Mouse (Mus musculus) intestine, postnatal 0 days (tissue): Measurements from ENCODE around the gene Sgcg. TPM values are rescaled to one million over a fixed set of nuclear protein-coding genes. Genes with fewer than 3 reads are reported as not detected.

Experiments
- ATAC-seq: fragments of 200-750 bp; cut with Nextera tagmentation; 2 replicates; pipeline ENCODE4 v1.8.0; 2017; ENCODE audit warnings: mild to moderate bottlenecking, moderate TSS enrichment, moderate library complexity
- H3K27ac ChIP-seq: fragments of 300-500 bp; sonication (generic); 2 replicates; pipeline ENCODE4 v1.5.1; 2014; ENCODE audit warnings: mild to moderate bottlenecking, low read depth, low read length, moderate library complexity
- H3K27me3 ChIP-seq: fragments of 300-500 bp; sonication (generic); replicated peaks from 2 replicates; pipeline ENCODE4 v1.6.1; 2014; ENCODE audit warnings: low read length, mixed read lengths; ENCODE audit not compliant: control insufficient read depth, insufficient read depth
- H3K36me3 ChIP-seq: fragments of 300-500 bp; sonication (generic); 2 replicates; pipeline ENCODE4 v1.6.1; 2014; ENCODE audit warnings: mild to moderate bottlenecking, moderate library complexity; ENCODE audit not compliant: control insufficient read depth, insufficient read depth
- H3K4me1 ChIP-seq: fragments of 300-500 bp; sonication (generic); replicated peaks from 2 replicates; pipeline ENCODE4 v1.6.1; 2014; ENCODE audit warnings: antibody characterized with exemption, low read length, mixed read lengths; ENCODE audit not compliant: control insufficient read depth, insufficient read depth
- H3K4me2 ChIP-seq: fragments of 300-500 bp; sonication (generic); replicated peaks from 2 replicates; pipeline ENCODE4 v1.6.1; 2014; ENCODE audit warnings: low read depth, mild to moderate bottlenecking, moderate library complexity
- H3K4me3 ChIP-seq: fragments of 300-500 bp; sonication (generic); 2 replicates; pipeline ENCODE4 v1.5.1; 2014; ENCODE audit warnings: low read depth, low read length
- H3K9ac ChIP-seq: fragments of 300-500 bp; sonication (generic); 2 replicates; pipeline ENCODE4 v1.6.1; 2014; ENCODE audit warnings: mild to moderate bottlenecking, low read depth, low read length
- H3K9me3 ChIP-seq: fragments of 300-500 bp; sonication (generic); 2 replicates; pipeline ENCODE4 v1.6.1; 2016; ENCODE audit warnings: mixed run types; ENCODE audit not compliant: control insufficient read depth
- CTCF ChIP-seq: sonication (generic); IDR thresholded peaks from 2 replicates; pipeline ENCODE4 v1.5.1; 2016; ENCODE audit warnings: low read depth, mild to moderate bottlenecking, control low read depth, antibody characterized with exemption, moderate library complexity
- WGBS: fragments of 180-500 bp; shearing (Covaris S2); extraction: QIAGEN DNeasy Blood & Tissue Kit; methylation state at CpG from one replicate; pipeline ENCODE4 v1.1.7; 2014; 5-methylcytosine and 5-hydroxymethylcytosine counted together
- polyA plus RNA-seq: library from polyadenylated mRNA; unstranded; fragments of >200 nt; fragmentation: Nextera tagmentation; extraction: Ambion mirVana; gene quantifications from 2 replicates; pipeline ENCODE4 v1.2.1, GENCODE M21; 2015

Sgcg gene
- polyA plus RNA-seq, 1 experiment from 2014 or later = 2.8 TPM

- TF ChIP-seq CTCF = no peak
- Histone ChIP-seq H3K4me1 (no peaks in the 10 kb centered on the region), H3K9me3 (no peaks in the 10 kb centered on the region), H3K9ac (no peak overlapping the region), H3K4me2 (no peak overlapping the region), H3K4me3 (no peak overlapping the region), H3K27ac (no peak overlapping the region), H3K36me3 (0 out of 2 replicates have a peak, but pooled peaks cover 6% of the 10 kb centered on the region), H3K27me3 (no peaks in the 10 kb centered on the region)
- 81% methylated on average over 5 of the region's 5 CpGs for WGBS
- ATAC-seq = no peak
Observed at GRCm38 (mm10) chr14:61210111-61210510, 48.2 kb downstream of the Sgcg start.

DNA sequence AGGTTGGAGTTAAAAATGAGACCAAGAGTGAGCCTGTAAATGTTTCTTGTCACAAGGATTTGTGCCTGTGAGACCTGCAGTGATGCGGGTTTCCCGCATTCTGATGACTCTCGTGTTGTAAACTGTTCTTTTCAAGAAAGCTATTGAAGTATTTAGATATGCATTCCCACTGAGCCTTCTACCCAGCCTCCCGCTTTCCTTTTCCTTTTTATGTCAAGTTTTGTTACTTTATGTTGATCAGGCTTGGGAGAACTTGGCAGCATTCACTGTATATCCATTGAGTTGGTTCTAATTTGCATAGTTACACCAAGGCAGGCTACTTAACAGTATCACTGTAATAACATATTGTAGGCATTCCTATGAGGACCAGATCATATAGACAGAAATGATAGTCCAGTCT lies 63.9 kb downstream of the Sgcg start:
- no peak for TF ChIP-seq CTCF
- 90% methylated on average over 4 of the region's 4 CpGs for WGBS

GRCm38 (mm10) chr14:61192326-61192725 lies 66.0 kb downstream of the Sgcg start:
- ATAC-seq = no peak
- H3K36me3 ChIP-seq = peaks cover 5% of the 10 kb centered on the region; the same call in 1 of the 2 replicates
- H3K27me3 ChIP-seq = no peaks in the 10 kb centered on the region
- no peak overlapping the region for H3K9ac ChIP-seq
- H3K9me3 ChIP-seq = no peaks in the 10 kb centered on the region
- H3K4me2 ChIP-seq = no peak overlapping the region
- H3K27ac ChIP-seq = no peak overlapping the region
- no peak for TF ChIP-seq CTCF
- WGBS = 65% methylated on average over 10 of the region's 10 CpGs
- no peak overlapping the region for H3K4me3 ChIP-seq
- no peaks in the 10 kb centered on the region for H3K4me1 ChIP-seq

More for the DNA sequence above, 63.9 kb downstream of the Sgcg start:
- Histone ChIP-seq H3K9ac (no peak overlapping the region), H3K4me1 (no peaks in the 10 kb centered on the region), H3K27me3 (no peaks in the 10 kb centered on the region), H3K27ac (no peak overlapping the region), H3K4me3 (no peak overlapping the region), H3K36me3 (peaks cover 5% of the 10 kb centered on the region; the same call in 1 of the 2 replicates), H3K4me2 (no peak overlapping the region), H3K9me3 (no peaks in the 10 kb centered on the region)
- ATAC-seq = no peak

DNA sequence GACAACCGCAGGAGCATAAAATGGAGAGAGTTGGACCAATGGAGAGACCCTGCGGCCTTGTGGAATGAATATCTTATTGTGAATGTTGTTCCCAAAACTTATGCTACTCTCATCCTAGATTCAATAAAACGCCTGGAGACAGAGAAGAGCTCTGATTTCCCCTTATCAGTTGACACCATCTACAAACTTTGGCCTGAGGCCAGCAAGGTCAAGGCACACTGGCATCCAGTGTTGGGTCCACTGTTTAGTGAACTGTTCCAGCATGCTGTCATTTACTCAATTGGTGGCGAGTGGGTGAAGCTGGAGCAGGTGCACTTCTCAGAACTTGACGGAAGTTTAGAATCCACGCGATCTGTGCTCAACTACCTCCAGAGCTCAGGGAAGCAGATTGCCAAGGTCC lies 66.4 kb downstream of the Sgcg start:
- no peaks in the 10 kb centered on the region for H3K4me1 ChIP-seq
- 82% methylated on average over 7 of the region's 7 CpGs for WGBS
- no peak for TF ChIP-seq CTCF
- no peak overlapping the region for H3K4me3 ChIP-seq
- no peak overlapping the region for H3K27ac ChIP-seq
- ATAC-seq = no peak
- no peaks in the 10 kb centered on the region for H3K27me3 ChIP-seq
- H3K4me2 ChIP-seq = no peak overlapping the region
- peaks cover 5% of the 10 kb centered on the region; the same call in 1 of the 2 replicates for H3K36me3 ChIP-seq
- H3K9ac ChIP-seq = no peak overlapping the region
- no peaks in the 10 kb centered on the region for H3K9me3 ChIP-seq

DNA sequence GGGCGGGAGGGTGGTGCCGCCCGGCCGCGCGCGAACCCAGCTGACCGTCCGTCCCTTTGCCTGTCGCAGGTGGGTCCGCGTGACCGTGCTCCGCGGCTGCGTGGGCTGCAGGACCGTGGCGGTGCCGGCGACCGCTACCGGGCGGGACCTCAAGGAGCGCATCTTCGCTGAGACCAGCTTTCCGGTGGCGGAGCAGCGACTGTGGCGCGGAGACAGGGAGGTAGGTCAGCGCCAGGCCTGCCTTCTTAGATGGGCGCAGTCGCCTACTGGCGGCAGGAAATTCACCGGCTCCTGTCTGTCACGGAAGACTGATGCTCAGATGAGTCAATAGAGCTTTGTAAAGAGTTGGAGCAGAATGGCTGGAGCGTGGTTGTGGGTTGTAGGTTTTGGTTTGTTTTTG lies 85.1 kb downstream of the Sgcg start:
- Histone ChIP-seq H3K36me3 (no peaks in the 10 kb centered on the region), H3K27ac (peak overlapping the region; percentile 50), H3K4me2 (peak overlapping the region; percentile 94), H3K4me1 (no peaks in the 10 kb centered on the region), H3K27me3 (no peaks in the 10 kb centered on the region), H3K4me3 (peak overlapping the region; percentile 67), H3K9ac (peak overlapping the region; percentile 55), H3K9me3 (no peaks in the 10 kb centered on the region)
- WGBS = under 1% methylated on average over 36 of the region's 37 CpGs
- peak; percentile 17; the same call in 1 of the 2 replicates for ATAC-seq
- peak; percentile 52 for TF ChIP-seq CTCF

DNA sequence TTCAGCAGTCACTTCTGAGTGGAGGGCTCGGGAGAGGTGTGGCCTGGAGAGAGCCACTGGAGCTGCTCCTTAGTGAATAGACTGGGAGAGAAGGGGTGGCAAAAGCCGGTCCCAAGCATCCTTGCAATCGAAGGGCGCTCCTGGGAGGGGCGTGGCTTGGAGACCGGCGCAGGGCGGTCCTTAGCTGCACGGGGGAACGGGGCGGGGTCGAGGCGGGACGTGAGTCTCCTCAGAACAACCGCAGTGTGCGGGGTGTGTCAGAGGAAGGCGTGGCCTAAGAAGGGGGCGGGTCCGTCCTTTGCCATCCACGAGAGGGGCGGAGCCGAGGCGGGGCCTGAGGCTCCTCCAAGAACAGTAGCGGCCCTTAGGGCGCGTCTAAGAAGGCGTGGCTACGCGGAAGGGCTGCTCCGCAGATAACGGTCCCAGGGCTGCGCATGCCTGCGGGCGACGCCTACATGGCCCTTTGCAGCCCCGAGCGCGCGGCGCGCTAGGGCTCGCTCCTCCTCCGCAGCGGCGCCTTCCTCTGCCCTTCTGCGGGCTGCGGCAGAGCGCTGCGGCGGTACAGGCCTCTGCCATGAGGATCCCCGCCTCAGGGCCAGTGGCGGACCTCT lies 85.6 kb downstream of the Sgcg start:
- under 1% methylated on average over 45 of the region's 52 CpGs for whole genome bisulfite sequencing
- no peaks in the 10 kb centered on the region for H3K4me1 ChIP-seq

More for the DNA sequence above, 85.6 kb downstream of the Sgcg start:
- Histone ChIP-seq H3K9me3 (no peaks in the 10 kb centered on the region), H3K27ac (peak overlapping the region; percentile 50), H3K36me3 (no peaks in the 10 kb centered on the region), H3K4me2 (peak overlapping the region; percentile 94), H3K4me3 (peak overlapping the region; percentile 67), H3K27me3 (no peaks in the 10 kb centered on the region), H3K9ac (peak overlapping the region; percentile 55)
- TF ChIP-seq CTCF = no peak
- peak; percentile 99 for ATAC-seq
